Mouse (Mus musculus): ENCODE results near the gene Olfr1509. TPM values are rescaled to one million over a fixed set of nuclear protein-coding genes. Genes with fewer than 3 reads are reported as not detected.

Gene Olfr1509
- polyA plus RNA-seq (2017; shearing (Covaris generic)) = not detected

GRCm38 (mm10) chr14:52442690-52443089 lies at the start of gene Olfr1509:
Olfr1509 (plus strand) TSS chr14:52442990.

GRCm38 (mm10) chr14:52397279-52397678 lies 45.5 kb upstream of the Olfr1509 start, which contains the start of gene Olfr1511:
Olfr1511 (minus strand) TSS chr14:52397379.

GRCm38 (mm10) chr14:52414273-52414672 lies 28.5 kb upstream of the Olfr1509 start, which contains the start of gene Olfr1510:
Olfr1510 (minus strand) TSS chr14:52414373.

GRCm38 (mm10) chr14:52467395-52467794 lies 24.6 kb downstream of the Olfr1509 start, which contains the start of gene Olfr1508:
Olfr1508 (minus strand) TSS chr14:52467495.

GRCm38 (mm10) chr14:52495516-52495915 lies 52.7 kb downstream of the Olfr1509 start, which contains the start of gene Olfr1507:
Olfr1507 (minus strand) TSS chr14:52495749.

Other genes starting within 250 kb of the Olfr1509 start
- gene Supt16, start 245.6 kb upstream of the Olfr1509 start, polyA plus RNA-seq (2017; shearing (Covaris generic)) = 35.8 TPM
- 47.8 TPM for gene Chd8, start 185.2 kb upstream of the Olfr1509 start, polyA plus RNA-seq (2017; shearing (Covaris generic))
- gene Tox4, start 163.8 kb upstream of the Olfr1509 start, polyA plus RNA-seq (2017; shearing (Covaris generic)) = 116 TPM
- 25.7 TPM for gene Rab2b, start 163.4 kb upstream of the Olfr1509 start, polyA plus RNA-seq (2017; shearing (Covaris generic))
- 76.7 TPM for gene Mettl3, start 137.9 kb upstream of the Olfr1509 start, polyA plus RNA-seq (2017; shearing (Covaris generic))
- 3.3 TPM for gene Sall2, start 114.2 kb upstream of the Olfr1509 start, polyA plus RNA-seq (2017; shearing (Covaris generic))
- not detected for gene Olfr1513, start 86.6 kb upstream of the Olfr1509 start, polyA plus RNA-seq (2017; shearing (Covaris generic))
- gene Olfr1512, start 63.8 kb upstream of the Olfr1509 start, polyA plus RNA-seq (2017; shearing (Covaris generic)) = not detected
- gene Olfr1511, start 45.6 kb upstream of the Olfr1509 start, polyA plus RNA-seq (2017; shearing (Covaris generic)) = not detected
- not detected for gene Olfr1510, start 28.6 kb upstream of the Olfr1509 start, polyA plus RNA-seq (2017; shearing (Covaris generic))
- gene Olfr1508, start 24.5 kb downstream of the Olfr1509 start, polyA plus RNA-seq (2017; shearing (Covaris generic)) = not detected
- not detected for gene Olfr1507, start 52.8 kb downstream of the Olfr1509 start, polyA plus RNA-seq (2017; shearing (Covaris generic))

All from inflammation-experienced regulatory T-cells, adult 16 weeks (primary cell).